Mouse (Mus musculus): ENCODE data around the gene Sstr1. TPM values are rescaled to one million over a fixed set of nuclear protein-coding genes. Genes with fewer than 3 reads are reported as not detected.

The Sstr1 gene
- polyA plus RNA-seq, 1 experiment from 2014 or later: 5.8 TPM

DNA sequence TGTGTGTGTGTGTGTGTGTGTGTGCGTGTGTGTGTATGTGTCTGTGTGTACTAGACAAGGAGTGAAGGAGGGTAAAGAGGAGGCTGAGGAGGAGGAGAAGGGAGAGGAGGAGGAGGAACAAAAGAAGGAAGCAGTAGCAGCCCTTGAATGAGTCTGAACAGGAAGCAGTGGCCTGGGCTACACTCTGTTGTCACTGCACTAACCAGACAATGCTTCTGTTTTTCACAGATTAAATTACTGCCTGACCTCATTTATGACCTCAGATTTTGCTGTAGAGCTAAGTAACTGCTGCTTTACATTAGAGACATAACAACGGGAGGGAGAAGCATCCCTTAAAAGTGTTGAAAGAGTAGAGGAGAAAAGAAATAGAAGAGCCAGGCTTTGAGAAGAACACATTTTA, 4.6 kb downstream of the Sstr1 start:
- WGBS: 62% methylated on average over 2 of the region's 2 CpGs
- ATAC-seq (no peak), DNase-seq (ENCODE audit: low spot score) (no peak)
- Histone ChIP-seq H3K4me3 (ENCODE audit: low read depth, low read length) (no peak overlapping the region), H3K4me2 (ENCODE audit: low read length) (no peak overlapping the region), H3K27me3 (replicated peaks; ENCODE audit: control insufficient read depth, insufficient read depth, low read length) (peaks cover 40% of the 10 kb centered on the region), H3K9ac (ENCODE audit: low read length) (no peak overlapping the region), H3K27ac (ENCODE audit: low read depth, low read length) (no peak overlapping the region), H3K36me3 (ENCODE audit: control insufficient read depth, insufficient read depth, low read length) (no peaks in the 10 kb centered on the region), H3K4me1 (ENCODE audit: control insufficient read depth, insufficient read depth, low read length) (peaks cover 17% of the 10 kb centered on the region), H3K9me3 (replicated peaks; ENCODE audit: control insufficient read depth, low read length) (no peaks in the 10 kb centered on the region)

DNA sequence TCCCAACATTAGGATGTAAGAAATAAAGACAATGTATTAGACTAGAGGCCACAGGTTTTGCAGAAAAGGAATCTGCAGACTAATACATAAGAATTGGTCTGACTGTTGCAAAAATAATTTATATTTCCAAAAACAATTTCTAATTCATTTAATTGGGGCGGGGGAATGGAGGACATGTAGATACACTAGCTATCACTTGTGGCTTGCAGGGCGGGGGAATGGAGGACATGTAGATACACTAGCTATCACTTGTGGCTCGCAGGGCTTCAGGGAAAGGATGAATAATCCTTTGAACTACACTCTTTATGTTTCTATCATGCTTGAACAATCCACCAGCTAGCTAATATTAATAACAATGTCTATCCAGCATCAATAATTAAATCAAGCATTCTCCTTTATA, 7.5 kb downstream of the Sstr1 start:
- Histone ChIP-seq H3K9ac (ENCODE audit: low read length) (no peak overlapping the region), H3K4me1 (ENCODE audit: control insufficient read depth, insufficient read depth, low read length) (peaks cover 3% of the 10 kb centered on the region; the same call in 1 of the 2 replicates), H3K4me2 (ENCODE audit: low read length) (no peak overlapping the region), H3K4me3 (ENCODE audit: low read depth, low read length) (no peak overlapping the region), H3K9me3 (replicated peaks; ENCODE audit: control insufficient read depth, low read length) (no peaks in the 10 kb centered on the region), H3K36me3 (ENCODE audit: control insufficient read depth, insufficient read depth, low read length) (no peaks in the 10 kb centered on the region), H3K27me3 (replicated peaks; ENCODE audit: control insufficient read depth, insufficient read depth, low read length) (peaks cover 12% of the 10 kb centered on the region), H3K27ac (ENCODE audit: low read depth, low read length) (no peak overlapping the region)
- no peak for ATAC-seq
- 91% methylated on average over 3 of the region's 3 CpGs for WGBS
- no peak for DNase-seq (ENCODE audit: low spot score)

GRCm38 (mm10) chr12:58225644-58226043, 14.1 kb downstream of the Sstr1 start:
- H3K4me1 ChIP-seq (ENCODE audit: control insufficient read depth, insufficient read depth, low read length): no peaks in the 10 kb centered on the region
- H3K4me2 ChIP-seq (ENCODE audit: low read length): no peak overlapping the region
- ATAC-seq (no peak), DNase-seq (ENCODE audit: low spot score) (no peak)
- 79% methylated on average over 5 of the region's 5 CpGs for WGBS
- H3K27me3 ChIP-seq (replicated peaks; ENCODE audit: control insufficient read depth, insufficient read depth, low read length): no peaks in the 10 kb centered on the region
- H3K36me3 ChIP-seq (ENCODE audit: control insufficient read depth, insufficient read depth, low read length): no peaks in the 10 kb centered on the region
- H3K9me3 ChIP-seq (replicated peaks; ENCODE audit: control insufficient read depth, low read length): no peaks in the 10 kb centered on the region
- no peak overlapping the region for H3K9ac ChIP-seq (ENCODE audit: low read length)
- H3K27ac ChIP-seq (ENCODE audit: low read depth, low read length): no peak overlapping the region
- H3K4me3 ChIP-seq (ENCODE audit: low read depth, low read length): no peak overlapping the region

GRCm38 (mm10) chr12:58232489-58232888, 20.9 kb downstream of the Sstr1 start:
- H3K36me3 ChIP-seq (ENCODE audit: control insufficient read depth, insufficient read depth, low read length): no peaks in the 10 kb centered on the region
- H3K27ac ChIP-seq (ENCODE audit: low read depth, low read length): no peak overlapping the region
- H3K4me1 ChIP-seq (ENCODE audit: control insufficient read depth, insufficient read depth, low read length): no peaks in the 10 kb centered on the region
- H3K9ac ChIP-seq (ENCODE audit: low read length): no peak overlapping the region
- H3K9me3 ChIP-seq (replicated peaks; ENCODE audit: control insufficient read depth, low read length): no peaks in the 10 kb centered on the region
- no peak overlapping the region for H3K4me2 ChIP-seq (ENCODE audit: low read length)
- H3K27me3 ChIP-seq (replicated peaks; ENCODE audit: control insufficient read depth, insufficient read depth, low read length): no peaks in the 10 kb centered on the region
- DNase-seq (ENCODE audit: low spot score) (no peak), ATAC-seq (no peak)
- 91% methylated on average over 2 of the region's 2 CpGs for WGBS
- no peak overlapping the region for H3K4me3 ChIP-seq (ENCODE audit: low read depth, low read length)

DNA sequence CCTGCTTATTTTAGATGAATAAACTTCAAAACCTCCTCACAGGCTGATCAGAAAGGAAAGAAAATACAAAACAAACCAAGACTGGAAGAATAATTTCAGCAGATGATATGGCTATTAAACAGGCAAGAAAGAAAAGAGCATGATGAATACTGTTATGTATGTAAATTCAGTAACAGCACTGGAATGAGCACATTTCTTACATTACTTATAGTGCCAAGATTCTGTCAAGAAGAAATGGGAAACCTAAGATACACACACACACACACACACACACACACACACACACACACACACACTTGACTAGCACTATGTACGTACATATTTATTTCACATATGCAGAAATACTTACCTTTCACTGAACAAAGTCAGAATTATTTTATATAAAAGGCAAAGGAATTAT, 40.3 kb downstream of the Sstr1 start:
- H3K36me3 ChIP-seq (ENCODE audit: control insufficient read depth, insufficient read depth, low read length): no peaks in the 10 kb centered on the region
- no peaks in the 10 kb centered on the region for H3K4me1 ChIP-seq (ENCODE audit: control insufficient read depth, insufficient read depth, low read length)
- no peak overlapping the region for H3K9ac ChIP-seq (ENCODE audit: low read length)
- H3K27ac ChIP-seq (ENCODE audit: low read depth, low read length): no peak overlapping the region
- ATAC-seq (peak; percentile 69; the same call in 1 of the 2 replicates), DNase-seq (ENCODE audit: low spot score) (peak; percentile 56)
- no peak overlapping the region for H3K4me3 ChIP-seq (ENCODE audit: low read depth, low read length)
- 79% methylated on average over 1 of the region's 1 CpGs for WGBS
- no peaks in the 10 kb centered on the region for H3K27me3 ChIP-seq (replicated peaks; ENCODE audit: control insufficient read depth, insufficient read depth, low read length)
- no peak overlapping the region for H3K4me2 ChIP-seq (ENCODE audit: low read length)
- no peaks in the 10 kb centered on the region for H3K9me3 ChIP-seq (replicated peaks; ENCODE audit: control insufficient read depth, low read length)

Other genes starting within 250 kb of the Sstr1 start
- 5.6 and 5.9 TPM in 2 replicates for gene Clec14a, start 57.5 kb downstream of the Sstr1 start, polyA plus RNA-seq (2014; fragmentation: Nextera tagmentation; extraction: Ambion mirVana)